Mouse (Mus musculus): ENCODE data around the gene Fam180a.
"Not testable (repeated sequence)": the region's sequence is repeated elsewhere in the genome, so short reads cannot be mapped to it uniquely, and the experiment has no call there.

Fam180a gene

GRCm38 (mm10) chr6:35326111-35326515 lies at the start of gene Fam180a:
Fam180a (minus strand) TSS chr6:35326141.
- DNase-seq, result no peak

DNA sequence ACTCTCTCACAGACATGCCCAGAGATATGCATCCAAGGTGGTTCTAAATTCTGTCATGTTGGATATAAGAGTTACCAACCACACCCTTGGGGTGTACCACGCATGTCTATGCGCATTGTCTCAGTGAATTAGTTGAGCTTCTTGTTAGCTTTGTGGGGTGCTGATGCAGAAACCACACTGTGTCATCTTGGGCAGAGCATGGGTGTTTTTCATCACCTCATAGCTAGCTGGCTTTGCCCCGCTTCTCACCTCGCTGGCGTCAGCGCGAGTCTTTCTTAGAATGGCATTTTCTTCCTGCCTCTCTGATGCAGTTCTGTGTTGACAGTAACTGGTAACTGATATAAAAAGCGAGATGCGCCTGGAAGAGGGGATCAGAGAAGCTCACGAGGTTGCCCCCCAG lies 48.1 kb upstream of the Fam180a start:
- no peak for DNase-seq

GRCm38 (mm10) chr6:35370356-35370755 lies 44.4 kb upstream of the Fam180a start:
- DNase-seq, result no peak

- not testable (repeated sequence) for DNase-seq
Measured at GRCm38 (mm10) chr6:35369578-35370282, 43.8 kb upstream of the Fam180a start.

DNA sequence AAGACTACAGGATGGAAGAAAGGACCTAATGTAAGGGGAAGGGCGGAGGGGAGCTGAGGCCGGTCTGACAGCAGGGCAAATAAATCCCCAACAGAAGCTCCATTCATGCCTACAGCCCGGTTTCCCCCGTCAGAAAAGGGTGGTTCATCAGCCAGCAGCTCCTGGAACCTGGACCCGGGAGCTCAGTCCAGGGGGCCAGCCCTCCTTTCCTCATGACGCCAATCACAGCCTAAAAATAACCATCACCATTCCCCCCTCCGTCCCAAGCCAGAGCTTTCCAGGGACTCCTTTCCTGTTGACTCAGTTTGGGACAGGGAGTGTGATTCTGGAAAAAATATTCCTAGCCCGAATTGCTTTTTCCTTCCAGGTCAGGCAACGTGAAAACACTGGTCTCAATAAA lies 36.7 kb upstream of the Fam180a start:
- DNase-seq, result no peak

GRCm38 (mm10) chr6:35355320-35355719 lies 29.4 kb upstream of the Fam180a start:
- no peak for DNase-seq

GRCm38 (mm10) chr6:35354622-35354998 lies 28.7 kb upstream of the Fam180a start:
- DNase-seq, result peak; percentile 83

DNA sequence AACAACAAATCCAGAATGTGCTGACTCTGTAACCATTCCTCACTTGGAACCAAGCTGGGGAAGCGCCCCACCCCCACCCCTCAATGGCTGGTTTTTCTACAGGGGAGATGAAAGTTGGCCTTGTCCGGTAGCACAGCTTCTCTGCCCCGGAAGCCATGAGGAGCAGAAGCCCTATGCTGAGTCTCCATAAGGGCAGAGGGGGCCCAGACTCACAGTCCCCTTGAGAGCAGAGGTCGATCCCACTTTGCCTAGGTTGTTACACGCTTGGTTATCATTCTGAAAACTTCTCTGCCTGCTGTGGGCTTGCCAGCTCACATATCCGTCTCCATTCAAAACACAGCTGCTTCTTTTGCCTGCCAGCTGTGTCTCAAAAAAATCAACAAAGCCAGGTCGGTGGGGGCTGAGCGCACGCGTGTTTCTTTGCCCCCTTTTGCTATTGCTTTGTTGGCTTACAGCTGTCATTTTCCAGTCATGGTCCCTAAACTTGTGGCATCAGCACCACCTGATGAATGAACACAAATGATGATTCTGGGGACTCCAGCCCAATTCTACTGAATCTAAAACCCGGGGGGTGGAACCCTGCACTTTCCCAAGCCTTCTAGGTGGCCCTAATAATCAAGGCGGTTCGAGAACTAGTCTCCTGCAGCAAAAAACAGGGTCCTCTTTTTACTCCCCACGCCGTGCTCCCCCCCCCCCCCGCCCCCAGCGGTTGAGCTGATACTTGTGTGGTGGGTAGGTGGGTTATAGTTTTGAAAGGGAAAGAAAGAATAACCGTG lies 28.1 kb upstream of the Fam180a start:
- peak; percentile 54 for DNase-seq

- no peak for DNase-seq
Measured at GRCm38 (mm10) chr6:35353416-35353815, 27.5 kb upstream of the Fam180a start.

- DNase-seq, result no peak
Measured at GRCm38 (mm10) chr6:35352867-35353266, 26.9 kb upstream of the Fam180a start.

GRCm38 (mm10) chr6:35351826-35352225 lies 25.9 kb upstream of the Fam180a start:
- no peak for DNase-seq

GRCm38 (mm10) chr6:35349784-35350183 lies 23.8 kb upstream of the Fam180a start:
- DNase-seq, result no peak

DNA sequence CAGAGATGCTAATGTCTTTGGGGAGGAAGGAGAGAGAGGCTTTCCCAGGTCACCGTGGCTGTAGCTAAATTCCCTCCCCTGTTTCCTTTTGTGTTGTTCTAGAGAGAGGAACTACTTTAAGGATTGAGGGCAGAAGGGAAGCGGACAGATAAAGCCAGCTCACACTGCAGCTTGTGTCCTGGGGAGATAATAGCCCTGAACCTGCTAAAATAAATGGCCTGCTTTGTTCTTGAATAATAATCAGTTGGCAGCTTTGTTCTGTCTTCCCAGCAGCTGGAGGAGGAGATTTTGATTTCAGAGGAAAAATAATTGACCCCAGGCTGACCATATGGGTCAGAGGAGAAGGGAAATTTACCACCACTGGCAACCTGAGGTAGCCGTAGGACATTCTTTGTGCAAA lies 12.7 kb upstream of the Fam180a start:
- peak; percentile 14 for DNase-seq

GRCm38 (mm10) chr6:35337836-35338235 lies 11.9 kb upstream of the Fam180a start:
- DNase-seq, result no peak

GRCm38 (mm10) chr6:35335452-35335851 lies 9.5 kb upstream of the Fam180a start:
- DNase-seq, result no peak

DNA sequence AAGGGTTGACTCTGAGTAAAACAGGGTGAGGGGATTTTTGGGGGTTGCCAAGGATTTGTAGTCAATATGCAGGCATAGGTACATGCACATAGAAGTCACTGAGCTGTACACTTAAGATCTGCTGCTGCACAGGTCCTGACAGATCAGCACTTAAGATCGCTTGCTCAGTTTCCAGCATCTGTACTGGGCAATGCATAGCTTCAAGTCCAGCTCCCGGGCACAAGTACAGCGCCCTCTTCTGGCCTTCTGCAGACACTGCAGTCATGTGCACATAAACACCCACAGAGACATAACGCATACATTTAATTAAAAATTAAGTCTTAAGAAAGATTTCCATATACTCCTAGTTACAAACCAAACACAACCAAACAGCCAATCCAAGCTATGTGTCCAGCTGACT lies 8.3 kb upstream of the Fam180a start:
- no peak for DNase-seq

DNA sequence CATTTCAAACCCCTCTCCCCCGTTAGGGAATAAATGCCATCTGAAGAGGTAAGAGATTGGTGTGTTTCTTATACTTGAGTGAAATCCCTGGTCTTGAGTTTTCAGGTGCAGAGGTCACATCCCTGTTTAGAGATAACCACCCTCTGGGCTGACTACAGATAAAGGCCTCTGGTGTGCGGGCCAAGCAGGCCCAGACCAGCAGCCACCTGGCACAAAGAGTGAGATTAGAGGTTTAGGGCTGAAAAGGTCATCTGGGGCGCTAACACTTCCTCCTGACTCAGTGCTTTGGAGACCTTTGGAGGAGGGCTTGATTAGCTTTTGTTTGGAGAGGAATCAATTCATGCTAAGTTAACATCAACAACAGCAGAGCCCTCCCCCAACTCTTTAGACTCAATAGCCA lies 7.7 kb upstream of the Fam180a start:
- no peak for DNase-seq

- no peak for DNase-seq
Measured at GRCm38 (mm10) chr6:35330834-35331233, 4.9 kb upstream of the Fam180a start.

DNA sequence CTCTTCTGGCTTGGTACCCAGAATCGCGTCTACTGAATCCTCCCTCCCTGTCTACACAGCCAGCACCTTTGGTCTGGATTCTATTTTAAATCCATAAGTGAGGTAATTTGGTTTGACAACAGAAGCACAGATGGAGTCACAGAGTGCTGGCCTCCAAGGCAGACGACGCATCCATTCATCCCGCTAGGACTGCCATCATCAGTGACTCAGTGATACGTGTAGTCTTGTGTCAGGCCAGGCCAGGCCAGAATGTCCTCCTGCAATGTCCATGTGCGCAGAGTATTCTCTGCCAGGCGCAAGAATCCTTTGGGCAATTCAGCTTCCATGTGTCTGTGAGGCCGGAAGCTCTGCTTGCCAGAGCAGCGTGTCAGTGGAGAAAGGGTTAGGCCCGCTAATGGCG lies 4.0 kb upstream of the Fam180a start:
- DNase-seq, result no peak

GRCm38 (mm10) chr6:35324306-35324705 lies 1.6 kb downstream of the Fam180a start:
- DNase-seq, result no peak

GRCm38 (mm10) chr6:35323046-35323445 lies 2.9 kb downstream of the Fam180a start:
- no peak for DNase-seq

- no peak for DNase-seq
Measured at GRCm38 (mm10) chr6:35321105-35321504, 4.8 kb downstream of the Fam180a start.

- DNase-seq, result no peak
Measured at GRCm38 (mm10) chr6:35319850-35320249, 6.1 kb downstream of the Fam180a start.

DNA sequence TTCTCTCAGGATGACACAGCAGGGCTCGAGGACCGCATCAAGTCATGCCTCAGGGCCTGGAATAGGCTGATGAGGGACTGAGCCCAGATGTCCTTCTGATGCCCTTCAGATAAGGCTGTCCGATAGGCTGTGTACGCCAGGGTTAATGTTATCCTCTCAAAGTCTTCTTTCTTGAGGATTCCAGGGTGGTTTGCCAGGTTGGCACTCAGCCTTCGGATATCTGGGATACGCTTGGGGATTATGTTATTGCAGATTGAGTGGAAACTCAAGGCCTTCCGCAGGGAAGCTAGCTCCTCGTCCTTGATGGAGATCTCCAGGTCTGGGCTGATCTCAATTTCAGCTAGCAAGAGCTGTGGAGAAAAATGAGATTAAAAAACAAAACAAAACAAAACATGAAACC lies 12.4 kb downstream of the Fam180a start:
- no peak for DNase-seq

GRCm38 (mm10) chr6:35309406-35309805 lies 16.5 kb downstream of the Fam180a start:
- DNase-seq, result no peak

Measured in embryo, embryonic 11 days (tissue).